Mouse (Mus musculus) heart, adult 2 months (tissue): ENCODE data around the gene Pi4kb.

Source experiments
- CTCF ChIP-seq: fragments of 200-600 bp; IDR thresholded peaks from 2 replicates; pipeline ENCODE4 v1.8.1; 2022; ENCODE audit warnings: antibody characterized with exemption, mild to moderate bottlenecking, moderate library complexity
- EP300 ChIP-seq: fragments of 200-500 bp; IDR thresholded peaks from 2 replicates; pipeline ENCODE4 v1.6.1; 2011; ENCODE audit warnings: low read depth, low read length, control low read depth; ENCODE audit not compliant: insufficient read depth
- POLR2A ChIP-seq: fragments of 200-500 bp; IDR thresholded peaks from 2 replicates; pipeline ENCODE4 v1.6.1; 2011; ENCODE audit warnings: mild to moderate bottlenecking, low read depth, low read length, control low read depth; ENCODE audit not compliant: insufficient read depth

DNA sequence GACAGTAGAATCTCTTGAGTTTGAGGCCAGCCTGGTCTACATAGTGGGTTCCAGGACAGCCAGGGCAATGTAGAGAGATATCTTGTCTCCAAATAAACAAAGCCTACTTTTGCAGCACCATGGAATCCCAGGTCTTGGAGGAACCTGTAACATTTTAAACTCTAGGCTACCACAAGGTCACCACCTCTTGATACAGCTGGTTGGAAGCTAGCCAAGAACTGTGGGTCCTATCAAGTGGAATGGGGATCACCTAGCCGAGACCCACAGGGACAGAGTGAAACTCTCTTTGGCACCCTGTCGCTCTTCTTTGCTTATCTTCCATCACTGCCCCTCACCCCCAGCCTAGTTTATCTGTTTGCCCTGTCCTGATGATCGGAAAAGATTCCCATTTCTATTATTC lies 2.0 kb upstream of the Pi4kb start:
- TF ChIP-seq EP300 (no peak), CTCF (no peak), POLR2A (no peak)
